Mouse (Mus musculus): ENCODE results near the gene Spata2l.
"Not testable (repeated sequence)": the region's sequence is repeated elsewhere in the genome, so short reads cannot be mapped to it uniquely, and the experiment has no call there.

Gene Spata2l

GRCm38 (mm10) chr8:123245543-123245942 lies 9.5 kb upstream of the Spata2l start:
- DNase-seq, result no peak

- no peak for DNase-seq
These were observed 8.3 kb upstream of the Spata2l start for GRCm38 (mm10) chr8:123244382-123244781.

- no peak for DNase-seq
These were observed 7.0 kb upstream of the Spata2l start for GRCm38 (mm10) chr8:123243053-123243452.

- DNase-seq, result no peak
These were observed 6.3 kb upstream of the Spata2l start for GRCm38 (mm10) chr8:123242107-123242923.

- no peak for DNase-seq
These were observed 3.4 kb upstream of the Spata2l start for GRCm38 (mm10) chr8:123239398-123239797.

GRCm38 (mm10) chr8:123234918-123235519 lies 1.0 kb downstream of the Spata2l start:
- DNase-seq, result no peak

- DNase-seq, result no peak
These were observed 2.3 kb downstream of the Spata2l start for GRCm38 (mm10) chr8:123233760-123234159.

GRCm38 (mm10) chr8:123233300-123233699 lies 2.7 kb downstream of the Spata2l start:
- no peak for DNase-seq

GRCm38 (mm10) chr8:123232553-123232952 lies 3.5 kb downstream of the Spata2l start:
- no peak for DNase-seq

- no peak for DNase-seq
These were observed 4.3 kb downstream of the Spata2l start for GRCm38 (mm10) chr8:123231742-123232141.

- DNase-seq, result not testable (repeated sequence)
These were observed 5.7 kb downstream of the Spata2l start for GRCm38 (mm10) chr8:123230326-123230725.

- DNase-seq, result no peak
These were observed 7.6 kb downstream of the Spata2l start for GRCm38 (mm10) chr8:123228416-123228815.

- peak; percentile 89 for DNase-seq
These were observed 11.5 kb downstream of the Spata2l start, which contains the start of gene Cdk10 for GRCm38 (mm10) chr8:123224278-123225266. Gene Cdk10, plus strand, starts transcription at chr8:123224842.

GRCm38 (mm10) chr8:123220917-123221316 lies 15.1 kb downstream of the Spata2l start:
- DNase-seq, result no peak

- DNase-seq, result no peak
These were observed 20.6 kb downstream of the Spata2l start for GRCm38 (mm10) chr8:123215430-123215829.

GRCm38 (mm10) chr8:123213118-123213772 lies 22.8 kb downstream of the Spata2l start:
- no peak for DNase-seq

- DNase-seq, result peak; percentile 86
These were observed 23.5 kb downstream of the Spata2l start, which contains the start of the genes Chmp1a and Spata33 for GRCm38 (mm10) chr8:123212321-123213117. Gene Chmp1a, minus strand, starts transcription at chr8:123212763. Gene Spata33, plus strand, starts transcription at chr8:123212832.

- no peak for DNase-seq
These were observed 24.2 kb downstream of the Spata2l start for GRCm38 (mm10) chr8:123211876-123212275.

GRCm38 (mm10) chr8:123203571-123203970 lies 32.5 kb downstream of the Spata2l start:
- DNase-seq, result no peak

GRCm38 (mm10) chr8:123202288-123202687 lies 33.7 kb downstream of the Spata2l start:
- DNase-seq, result peak; percentile 66

GRCm38 (mm10) chr8:123199864-123200263 lies 36.2 kb downstream of the Spata2l start:
- no peak for DNase-seq

Data from thymus, postnatal 25 days (tissue).